Mouse (Mus musculus) kidney, postnatal 4 days (tissue): ENCODE data around the gene Atp8a1.

Experiments
- DNase-seq, 2 experiments: peaks; one replicate each; pipeline ENCODE4 v3.0.0; 2021; ENCODE audit warnings: mixed read lengths in 2 of 2

Atp8a1 gene

GRCm38 (mm10) chr5:67628180-67628940, 218.9 kb downstream of the Atp8a1 start:
- DNase-seq = no peak

- no peak for DNase-seq
Measured at GRCm38 (mm10) chr5:67621230-67621629, 226.0 kb downstream of the Atp8a1 start.

- no peak for DNase-seq
Measured at GRCm38 (mm10) chr5:67609520-67609837, 237.8 kb downstream of the Atp8a1 start.

- peak in 1 of 2 experiments; percentile 21 for DNase-seq
Measured at GRCm38 (mm10) chr5:67608674-67609519, 238.3 kb downstream of the Atp8a1 start.

GRCm38 (mm10) chr5:67607804-67608673, 239.2 kb downstream of the Atp8a1 start, which contains the start of gene Shisa3:
Gene Shisa3 (plus strand): TSS chr5:67607882.
- peak; percentile 78 to 87 for DNase-seq

- peak; percentile 44 to 58 for DNase-seq
Measured at GRCm38 (mm10) chr5:67606916-67607803, 240.1 kb downstream of the Atp8a1 start.

- DNase-seq = peak; percentile 43 to 55
Measured at GRCm38 (mm10) chr5:67605951-67606350, 241.3 kb downstream of the Atp8a1 start.

GRCm38 (mm10) chr5:67599935-67600334, 247.3 kb downstream of the Atp8a1 start:
- no peak for DNase-seq

- no peak for DNase-seq
Measured at GRCm38 (mm10) chr5:67595629-67596028, 251.6 kb downstream of the Atp8a1 start.

- DNase-seq = no peak
Measured at GRCm38 (mm10) chr5:67595070-67595469, 252.2 kb downstream of the Atp8a1 start.

GRCm38 (mm10) chr5:67579725-67580633, 267.3 kb downstream of the Atp8a1 start:
- DNase-seq = peak; percentile 53 to 57

GRCm38 (mm10) chr5:67575705-67576104, 271.5 kb downstream of the Atp8a1 start:
- DNase-seq = no peak

- DNase-seq = peak in 1 of 2 experiments; percentile 37
Measured at GRCm38 (mm10) chr5:67574039-67574438, 273.2 kb downstream of the Atp8a1 start.

- peak; percentile 40 to 45 for DNase-seq
Measured at GRCm38 (mm10) chr5:67572552-67573155, 274.6 kb downstream of the Atp8a1 start.
